Mouse (Mus musculus): Measurements from ENCODE around the gene Ildr2. TPM values are rescaled to one million over a fixed set of nuclear protein-coding genes. Genes with fewer than 3 reads are reported as not detected.
A peak's percentile ranks its signal among the peaks of the same experiment; 100 is the strongest.

Gene Ildr2
- polyA plus RNA-seq, 1 experiment from 2014 or later, result 0.53 TPM

- Histone ChIP-seq H3K27ac (ENCODE audit: low read depth, low read length) (no peak overlapping the region), H3K4me3 (ENCODE audit: low read depth, low read length) (no peak overlapping the region), H3K4me1 (replicated peaks; ENCODE audit: control insufficient read depth, insufficient read depth, low read length) (no peaks in the 10 kb centered on the region), H3K9ac (ENCODE audit: low read depth, low read length) (no peak overlapping the region), H3K4me2 (no peak overlapping the region), H3K36me3 (ENCODE audit: control insufficient read depth, insufficient read depth, low read length) (no peaks in the 10 kb centered on the region), H3K9me3 (ENCODE audit: control insufficient read depth, low read length) (no peaks in the 10 kb centered on the region), H3K27me3 (replicated peaks; ENCODE audit: control insufficient read depth, insufficient read depth, low read length) (no peaks in the 10 kb centered on the region; the same call in 1 of the 2 replicates)
- 65% methylated on average over 1 of the region's 1 CpGs for WGBS
- no peak for ATAC-seq (replicated peaks; ENCODE audit: low FRiP score)
- no peak for DNase-seq (ENCODE audit: low spot score)
These were observed 88.6 kb downstream of the Ildr2 start for GRCm38 (mm10) chr1:166342539-166342938.

GRCm38 (mm10) chr1:166343586-166343985 is 89.6 kb downstream of the Ildr2 start:
- Histone ChIP-seq H3K36me3 (ENCODE audit: control insufficient read depth, insufficient read depth, low read length) (no peaks in the 10 kb centered on the region), H3K9me3 (ENCODE audit: control insufficient read depth, low read length) (no peaks in the 10 kb centered on the region), H3K4me2 (no peak overlapping the region), H3K27me3 (replicated peaks; ENCODE audit: control insufficient read depth, insufficient read depth, low read length) (no peaks in the 10 kb centered on the region; the same call in 1 of the 2 replicates), H3K4me1 (replicated peaks; ENCODE audit: control insufficient read depth, insufficient read depth, low read length) (no peaks in the 10 kb centered on the region), H3K27ac (ENCODE audit: low read depth, low read length) (no peak overlapping the region), H3K9ac (ENCODE audit: low read depth, low read length) (no peak overlapping the region), H3K4me3 (ENCODE audit: low read depth, low read length) (no peak overlapping the region)
- WGBS, result 85% methylated on average over 5 of the region's 5 CpGs
- ATAC-seq (replicated peaks; ENCODE audit: low FRiP score) (no peak), DNase-seq (ENCODE audit: low spot score) (no peak)

DNA sequence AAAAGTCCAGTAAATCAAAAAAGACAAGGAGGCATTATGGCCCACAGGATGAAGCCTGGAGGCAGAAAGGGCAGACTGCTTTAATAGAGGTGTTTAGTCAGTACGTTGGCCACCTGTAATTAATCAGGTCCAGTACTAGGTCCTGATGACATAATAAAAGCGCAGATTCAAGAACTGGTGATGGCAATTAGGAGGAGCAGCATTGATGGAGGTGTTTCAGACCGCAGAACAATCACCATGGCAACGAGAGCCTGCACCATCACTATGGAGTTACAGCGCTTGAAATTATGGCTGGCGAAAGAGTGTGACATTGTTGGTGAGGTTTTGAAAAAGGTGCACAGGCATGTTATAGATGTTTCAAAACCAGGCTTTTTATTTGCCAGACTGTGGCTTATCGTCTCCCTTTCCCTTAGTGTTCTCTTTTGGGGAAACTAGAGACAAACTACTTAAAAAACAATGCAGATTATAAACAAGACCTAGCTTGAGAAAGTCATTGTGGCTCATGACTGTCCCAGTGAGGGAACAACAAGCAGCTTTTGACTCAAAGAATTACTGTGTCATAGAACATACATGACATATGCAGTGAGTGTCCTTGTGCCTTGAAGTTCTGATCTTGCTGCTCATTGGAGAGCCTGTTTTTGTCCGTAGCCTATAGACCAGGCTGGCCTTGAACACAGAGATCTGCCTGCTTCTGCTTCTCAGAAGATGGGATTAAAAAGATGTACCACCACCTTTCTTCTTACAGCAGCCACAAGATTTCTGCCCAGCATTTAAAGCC is 90.5 kb downstream of the Ildr2 start:
- Histone ChIP-seq H3K36me3 (ENCODE audit: control insufficient read depth, insufficient read depth, low read length) (no peaks in the 10 kb centered on the region), H3K9me3 (ENCODE audit: control insufficient read depth, low read length) (no peaks in the 10 kb centered on the region), H3K4me1 (replicated peaks; ENCODE audit: control insufficient read depth, insufficient read depth, low read length) (no peaks in the 10 kb centered on the region), H3K9ac (ENCODE audit: low read depth, low read length) (no peak overlapping the region), H3K27me3 (replicated peaks; ENCODE audit: control insufficient read depth, insufficient read depth, low read length) (no peaks in the 10 kb centered on the region; the same call in 1 of the 2 replicates), H3K4me2 (no peak overlapping the region), H3K27ac (ENCODE audit: low read depth, low read length) (no peak overlapping the region), H3K4me3 (ENCODE audit: low read depth, low read length) (no peak overlapping the region)
- WGBS, result 77% methylated on average over 8 of the region's 8 CpGs
- DNase-seq (ENCODE audit: low spot score) (no peak), ATAC-seq (replicated peaks; ENCODE audit: low FRiP score) (no peak)

DNA sequence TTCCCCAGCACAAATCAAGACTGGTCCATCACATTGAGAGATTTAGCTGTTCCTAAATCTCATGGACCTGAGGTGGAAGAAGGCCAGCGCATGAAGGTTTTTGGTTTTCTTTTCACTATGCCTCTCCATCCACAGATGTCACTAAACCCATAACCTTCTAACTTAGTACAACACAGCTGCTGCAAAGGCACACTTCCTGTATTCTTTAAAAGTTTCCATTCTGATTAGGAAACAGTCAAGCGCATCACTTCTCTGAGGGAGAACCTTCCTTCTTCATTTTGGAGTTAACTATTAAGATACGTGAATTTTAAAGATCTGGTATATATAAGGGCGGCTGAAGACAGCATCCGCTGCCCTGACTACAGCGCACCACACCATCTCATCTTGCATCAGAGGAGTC is 91.7 kb downstream of the Ildr2 start:
- Histone ChIP-seq H3K9me3 (ENCODE audit: control insufficient read depth, low read length) (no peaks in the 10 kb centered on the region), H3K9ac (ENCODE audit: low read depth, low read length) (no peak overlapping the region), H3K4me1 (replicated peaks; ENCODE audit: control insufficient read depth, insufficient read depth, low read length) (no peaks in the 10 kb centered on the region), H3K27me3 (replicated peaks; ENCODE audit: control insufficient read depth, insufficient read depth, low read length) (no peaks in the 10 kb centered on the region; the same call in 1 of the 2 replicates), H3K4me2 (no peak overlapping the region), H3K4me3 (ENCODE audit: low read depth, low read length) (no peak overlapping the region), H3K27ac (ENCODE audit: low read depth, low read length) (no peak overlapping the region), H3K36me3 (ENCODE audit: control insufficient read depth, insufficient read depth, low read length) (no peaks in the 10 kb centered on the region)
- DNase-seq (ENCODE audit: low spot score) (no peak), ATAC-seq (replicated peaks; ENCODE audit: low FRiP score) (no peak)
- 89% methylated on average over 6 of the region's 6 CpGs for WGBS

- Histone ChIP-seq H3K9me3 (ENCODE audit: control insufficient read depth, low read length) (no peaks in the 10 kb centered on the region), H3K27ac (ENCODE audit: low read depth, low read length) (no peak overlapping the region), H3K9ac (ENCODE audit: low read depth, low read length) (no peak overlapping the region), H3K4me2 (no peak overlapping the region), H3K36me3 (ENCODE audit: control insufficient read depth, insufficient read depth, low read length) (no peaks in the 10 kb centered on the region), H3K4me1 (replicated peaks; ENCODE audit: control insufficient read depth, insufficient read depth, low read length) (no peaks in the 10 kb centered on the region), H3K27me3 (replicated peaks; ENCODE audit: control insufficient read depth, insufficient read depth, low read length) (no peaks in the 10 kb centered on the region; the same call in 1 of the 2 replicates), H3K4me3 (ENCODE audit: low read depth, low read length) (no peak overlapping the region)
- DNase-seq (ENCODE audit: low spot score) (no peak), ATAC-seq (replicated peaks; ENCODE audit: low FRiP score) (no peak)
- WGBS, result 85% methylated on average over 3 of the region's 3 CpGs
These were observed 93.0 kb downstream of the Ildr2 start for GRCm38 (mm10) chr1:166346906-166347305.

DNA sequence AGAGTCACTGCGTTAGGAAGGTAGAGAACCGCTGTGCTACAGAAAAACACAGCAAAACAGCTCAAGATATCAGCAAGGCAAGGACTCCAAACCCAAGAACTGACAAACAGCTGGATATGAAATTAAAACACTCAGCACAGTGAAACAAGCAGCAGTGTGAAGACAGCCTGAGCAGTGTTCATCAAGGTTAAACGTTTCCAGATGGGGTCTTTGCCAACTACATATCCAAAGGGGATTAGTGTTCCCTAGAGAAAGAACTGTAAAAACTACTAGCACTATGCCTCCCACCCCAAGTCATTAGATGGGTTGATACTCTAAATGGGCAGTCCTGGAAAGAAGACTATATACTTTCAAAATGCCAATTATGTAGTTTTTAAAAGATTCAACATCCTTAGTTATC is 95.4 kb downstream of the Ildr2 start:
- H3K4me1 ChIP-seq (replicated peaks; ENCODE audit: control insufficient read depth, insufficient read depth, low read length), result no peaks in the 10 kb centered on the region
- DNase-seq (ENCODE audit: low spot score) (no peak), ATAC-seq (replicated peaks; ENCODE audit: low FRiP score) (no peak)
- no peak overlapping the region for H3K4me3 ChIP-seq (ENCODE audit: low read depth, low read length)
- H3K36me3 ChIP-seq (ENCODE audit: control insufficient read depth, insufficient read depth, low read length), result no peaks in the 10 kb centered on the region
- no peaks in the 10 kb centered on the region; the same call in 1 of the 2 replicates for H3K27me3 ChIP-seq (replicated peaks; ENCODE audit: control insufficient read depth, insufficient read depth, low read length)
- no peak overlapping the region for H3K27ac ChIP-seq (ENCODE audit: low read depth, low read length)
- no peak overlapping the region for H3K9ac ChIP-seq (ENCODE audit: low read depth, low read length)
- no peak overlapping the region for H3K4me2 ChIP-seq
- 72% methylated on average over 3 of the region's 3 CpGs for WGBS
- no peaks in the 10 kb centered on the region for H3K9me3 ChIP-seq (ENCODE audit: control insufficient read depth, low read length)

DNA sequence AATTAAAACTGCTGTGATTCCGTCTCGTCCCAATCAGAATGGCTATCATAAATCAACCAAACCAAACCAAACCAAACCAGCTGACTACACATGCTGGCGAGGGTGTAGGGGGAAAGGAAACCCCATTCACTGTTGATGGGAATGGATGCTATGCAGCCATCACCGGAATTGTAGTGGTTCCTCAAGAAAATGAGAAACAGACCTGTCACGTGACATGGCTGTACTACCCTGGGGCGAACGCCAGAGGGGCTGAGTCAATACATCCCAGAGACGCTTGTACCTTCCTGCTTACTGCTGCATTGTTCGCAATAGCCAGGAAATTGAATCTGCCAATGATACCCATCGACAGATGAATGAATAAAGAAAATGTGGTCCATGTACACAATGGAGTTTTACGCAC is 95.8 kb downstream of the Ildr2 start:
- no peak overlapping the region for H3K4me2 ChIP-seq
- H3K36me3 ChIP-seq (ENCODE audit: control insufficient read depth, insufficient read depth, low read length), result no peaks in the 10 kb centered on the region
- DNase-seq (ENCODE audit: low spot score), result no peak
- H3K4me1 ChIP-seq (replicated peaks; ENCODE audit: control insufficient read depth, insufficient read depth, low read length), result no peaks in the 10 kb centered on the region
- 69% methylated on average over 11 of the region's 11 CpGs for WGBS
- no peak for ATAC-seq (replicated peaks; ENCODE audit: low FRiP score)
- H3K27me3 ChIP-seq (replicated peaks; ENCODE audit: control insufficient read depth, insufficient read depth, low read length), result no peaks in the 10 kb centered on the region; the same call in 1 of the 2 replicates
- no peak overlapping the region for H3K27ac ChIP-seq (ENCODE audit: low read depth, low read length)
- H3K9me3 ChIP-seq (ENCODE audit: control insufficient read depth, low read length), result no peaks in the 10 kb centered on the region
- H3K4me3 ChIP-seq (ENCODE audit: low read depth, low read length), result no peak overlapping the region
- H3K9ac ChIP-seq (ENCODE audit: low read depth, low read length), result no peak overlapping the region

DNA sequence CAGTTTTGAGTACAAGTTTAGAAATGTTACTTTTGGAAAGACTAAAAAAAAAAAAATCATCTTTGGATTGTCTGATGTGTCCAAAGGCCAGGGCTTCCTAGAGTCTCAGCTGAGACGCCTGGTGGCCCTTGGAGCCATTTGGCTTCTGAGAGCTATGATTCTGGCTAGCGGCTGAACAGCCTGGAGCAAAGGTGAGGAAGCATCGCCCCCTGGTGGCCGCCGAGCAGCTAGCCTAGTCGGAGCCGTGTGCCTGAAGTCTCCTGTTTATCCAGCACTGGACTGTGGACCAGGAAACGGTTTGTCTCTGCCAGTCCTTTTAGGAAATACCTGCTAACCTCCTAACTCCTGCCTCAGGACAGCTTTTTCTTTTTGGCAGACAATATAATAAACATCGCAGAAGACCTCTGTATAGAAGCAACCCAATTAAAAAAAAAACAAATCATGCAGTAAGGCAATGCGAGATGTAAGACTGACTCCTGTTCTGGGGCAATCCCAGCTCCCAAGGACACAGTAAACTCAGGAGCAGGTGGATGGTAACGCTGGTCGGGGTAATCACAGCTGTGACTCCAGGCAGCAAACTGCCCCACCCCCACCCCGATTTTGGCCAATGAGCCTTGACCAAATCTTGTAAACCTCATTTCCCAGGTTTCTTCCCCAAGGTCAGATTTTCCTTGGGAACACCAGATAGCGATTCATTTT is 106.4 kb downstream of the Ildr2 start:
- ATAC-seq (replicated peaks; ENCODE audit: low FRiP score), result peak; percentile 78
- Histone ChIP-seq H3K27ac (ENCODE audit: low read depth, low read length) (no peak overlapping the region), H3K9me3 (ENCODE audit: control insufficient read depth, low read length) (no peaks in the 10 kb centered on the region), H3K4me2 (no peak overlapping the region), H3K9ac (ENCODE audit: low read depth, low read length) (no peak overlapping the region), H3K27me3 (replicated peaks; ENCODE audit: control insufficient read depth, insufficient read depth, low read length) (no peaks in the 10 kb centered on the region), H3K4me3 (ENCODE audit: low read depth, low read length) (no peak overlapping the region), H3K4me1 (replicated peaks; ENCODE audit: control insufficient read depth, insufficient read depth, low read length) (no peaks in the 10 kb centered on the region), H3K36me3 (ENCODE audit: control insufficient read depth, insufficient read depth, low read length) (no peaks in the 10 kb centered on the region)
- peak; percentile 73 for DNase-seq (ENCODE audit: low spot score)
- WGBS, result 30% methylated on average over 14 of the region's 14 CpGs

DNA sequence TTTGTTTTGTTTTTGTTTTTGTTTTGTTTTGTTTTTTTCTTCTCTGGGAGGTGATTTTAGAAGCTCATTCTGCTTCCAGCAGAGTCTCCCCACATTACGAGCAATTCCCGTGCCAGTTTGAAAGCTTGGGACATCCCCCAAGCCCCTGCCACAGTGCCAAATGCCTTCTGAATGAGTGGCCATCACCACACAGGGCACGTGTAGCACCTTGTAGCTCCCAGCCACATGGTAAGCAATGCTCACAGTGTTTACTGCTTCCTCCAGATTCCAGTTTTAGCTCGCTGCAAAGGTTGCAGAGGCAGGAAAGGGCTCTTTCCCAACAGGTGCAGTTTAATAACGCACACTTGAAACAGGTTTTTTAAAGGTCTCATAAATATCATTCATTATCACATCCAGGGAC is 107.0 kb downstream of the Ildr2 start:
- no peak for DNase-seq (ENCODE audit: low spot score)
- no peaks in the 10 kb centered on the region for H3K4me1 ChIP-seq (replicated peaks; ENCODE audit: control insufficient read depth, insufficient read depth, low read length)
- ATAC-seq (replicated peaks; ENCODE audit: low FRiP score), result no peak
- no peak overlapping the region for H3K27ac ChIP-seq (ENCODE audit: low read depth, low read length)
- no peaks in the 10 kb centered on the region for H3K27me3 ChIP-seq (replicated peaks; ENCODE audit: control insufficient read depth, insufficient read depth, low read length)
- H3K4me2 ChIP-seq, result no peak overlapping the region
- no peaks in the 10 kb centered on the region for H3K9me3 ChIP-seq (ENCODE audit: control insufficient read depth, low read length)
- 70% methylated on average over 5 of the region's 5 CpGs for WGBS
- no peak overlapping the region for H3K9ac ChIP-seq (ENCODE audit: low read depth, low read length)
- H3K4me3 ChIP-seq (ENCODE audit: low read depth, low read length), result no peak overlapping the region
- no peaks in the 10 kb centered on the region for H3K36me3 ChIP-seq (ENCODE audit: control insufficient read depth, insufficient read depth, low read length)

All from liver, embryonic 11.5 days (tissue).